In the genomic region with DNA sequence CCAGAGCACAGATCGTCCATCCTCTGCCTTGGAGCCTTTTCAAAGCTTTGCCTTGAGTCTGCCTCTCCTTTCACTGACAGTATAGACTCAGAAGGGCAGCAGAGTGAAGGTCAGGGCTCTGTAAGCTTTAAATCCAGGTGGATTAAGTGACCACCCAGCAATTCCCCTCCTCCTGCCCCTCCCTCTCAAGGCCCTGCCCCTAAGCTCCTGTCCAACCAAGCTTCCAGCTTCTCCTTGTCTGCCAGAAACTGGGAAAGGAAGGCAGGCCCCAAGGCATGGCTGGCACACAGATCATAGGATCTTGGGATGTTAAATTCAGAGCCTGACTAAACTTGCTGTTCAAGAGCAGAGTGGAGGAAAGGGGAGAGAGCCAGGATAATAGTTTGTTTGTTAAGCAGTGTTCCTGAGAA, we compare ENCODE assay signal across 10 mouse cellular contexts. TPM values are rescaled to one million over a fixed set of nuclear protein-coding genes. Genes with fewer than 3 reads are reported as not detected.
DNase-seq lines count a peak whose midpoint lies in the region; ATAC-seq and TF ChIP-seq lines count a peak whose summit lies in the region.
"Had no signal": no experiment of that assay in that cellular context is flagged by ENCODE, and none has a peak within 500 bp of the region (broad histone marks: within the 10 kb centered on the region; RNA-seq: fewer than 3 reads in every experiment).

No protein-coding gene starts in this region.

- no peak for ATAC-seq in forebrain, embryonic 13.5 days
- ATAC-seq in forebrain, embryonic 12.5 days (ENCODE audit: low FRiP score): no peak
- no peak for ATAC-seq in neural tube, embryonic 11.5 days (ENCODE audit: insufficient read depth, low FRiP score, low TSS enrichment)

- no peak overlapping the region for H3K4me3 ChIP-seq in forebrain, embryonic 13.5 days
- no peak overlapping the region for H3K4me3 ChIP-seq in forebrain, embryonic 12.5 days (replicated peaks)
- no peak overlapping the region for H3K4me3 ChIP-seq in neural tube, embryonic 11.5 days (ENCODE audit: low read depth, low read length)
- no peak overlapping the region for H3K4me3 ChIP-seq in left cerebral cortex, adult 2 months
- H3K4me3 ChIP-seq: hindbrain, embryonic 15.5 days had no signal

- no peaks in the 10 kb centered on the region for H3K36me3 ChIP-seq in forebrain, embryonic 13.5 days (ENCODE audit: poor library complexity, severe bottlenecking)
- H3K36me3 ChIP-seq in forebrain, embryonic 12.5 days (replicated peaks): no peaks in the 10 kb centered on the region
- H3K36me3 ChIP-seq in neural tube, embryonic 11.5 days (ENCODE audit: control insufficient read depth, insufficient read depth, low read length): no peaks in the 10 kb centered on the region
- H3K36me3 ChIP-seq: hindbrain, embryonic 15.5 days had no signal

- H3K27me3 ChIP-seq in forebrain, embryonic 13.5 days: peaks cover 47% of the 10 kb centered on the region
- peaks cover 57% of the 10 kb centered on the region for H3K27me3 ChIP-seq in forebrain, embryonic 12.5 days
- H3K27me3 ChIP-seq in neural tube, embryonic 11.5 days (ENCODE audit: control insufficient read depth, insufficient read depth, low read length): peaks cover 23% of the 10 kb centered on the region

- peaks cover 8% of the 10 kb centered on the region for H3K4me1 ChIP-seq in forebrain, embryonic 13.5 days
- H3K4me1 ChIP-seq in forebrain, embryonic 12.5 days: peaks cover 7% of the 10 kb centered on the region
- H3K4me1 ChIP-seq in neural tube, embryonic 11.5 days (ENCODE audit: control insufficient read depth, insufficient read depth, low read length): peaks cover 3% of the 10 kb centered on the region; the same call in 1 of the 2 replicates

- 5% methylated on average over 1 of the region's 1 CpGs for WGBS in forebrain, embryonic 13.5 days
- 6% methylated on average over 1 of the region's 1 CpGs for WGBS in forebrain, embryonic 12.5 days
- 29% methylated on average over 1 of the region's 1 CpGs for WGBS in neural tube, embryonic 11.5 days

- no peak for TF ChIP-seq CTCF in left cerebral cortex, adult 2 months (IDR thresholded peaks at IDR 0.05)

- H3K9me3 ChIP-seq in forebrain, embryonic 13.5 days (replicated peaks): no peaks in the 10 kb centered on the region
- H3K9me3 ChIP-seq in forebrain, embryonic 12.5 days: no peaks in the 10 kb centered on the region
- H3K9me3 ChIP-seq in neural tube, embryonic 11.5 days (ENCODE audit: control insufficient read depth, low read length): no peaks in the 10 kb centered on the region
- H3K9me3 ChIP-seq: hindbrain, embryonic 15.5 days had no signal

- H3K4me2 ChIP-seq in forebrain, embryonic 13.5 days: no peak overlapping the region
- H3K4me2 ChIP-seq in forebrain, embryonic 12.5 days: no peak overlapping the region
- H3K4me2 ChIP-seq in neural tube, embryonic 11.5 days (ENCODE audit: low read depth): no peak overlapping the region
- H3K4me2 ChIP-seq: hindbrain, embryonic 15.5 days had no signal

- H3K9ac ChIP-seq in forebrain, embryonic 13.5 days: peak overlapping the region; percentile 18; the same call in 1 of the 2 replicates
- H3K9ac ChIP-seq in forebrain, embryonic 12.5 days: no peak overlapping the region
- H3K9ac ChIP-seq in neural tube, embryonic 11.5 days (ENCODE audit: low read length): peak overlapping the region; percentile 22; the same call in 1 of the 2 replicates
- H3K9ac ChIP-seq: hindbrain, embryonic 15.5 days had no signal

- intact Hi-C loops in left cerebral cortex, adult 2 months (cut with DNase I): no loop called here

- no peak for DNase-seq in neural tube, embryonic 11.5 days (ENCODE audit: low spot score)
- no peak for DNase-seq in neural tube, embryonic 10.5 days (ENCODE audit: extremely low spot score, low spot score)
- peak; percentile 56 for DNase-seq in kidney, adult 18-20 months
- DNase-seq in retina, postnatal 1 day: peak; percentile 69
- DNase-seq in frontal cortex, adult 2 months (ENCODE audit: extremely low spot score in 1 of 2, low spot score in 1 of 2): no peak
- DNase-seq in left cerebral cortex, adult 2 months (ENCODE audit: extremely low spot score in 1 of 2, low spot score in 2 of 2): no peak

- no peak overlapping the region for H3K27ac ChIP-seq in forebrain, embryonic 13.5 days
- no peak overlapping the region for H3K27ac ChIP-seq in forebrain, embryonic 12.5 days
- H3K27ac ChIP-seq in neural tube, embryonic 11.5 days (ENCODE audit: low read depth, low read length): no peak overlapping the region
- H3K27ac ChIP-seq in left cerebral cortex, adult 2 months: no peak overlapping the region
- H3K27ac ChIP-seq: hindbrain, embryonic 15.5 days had no signal

RNA-seq across cellular contexts. Expression of a gene that starts 5.1 kb away (rescaled TPM):
- polyA plus RNA-seq in forebrain, embryonic 13.5 days (2015; fragmentation: Nextera tagmentation; extraction: Ambion mirVana): not detected in 2 replicates
- not detected in 2 replicates for polyA plus RNA-seq in forebrain, embryonic 12.5 days (2016; fragmentation: Nextera tagmentation; extraction: Ambion mirVana)
- polyA plus RNA-seq in neural tube, embryonic 11.5 days (2014; fragmentation: Nextera tagmentation; extraction: Ambion mirVana): not detected in 2 replicates
- 0.20 TPM in 1 of 2 replicates, not detected in the other for polyA plus RNA-seq in frontal cortex, adult 2 months (2012; rRNA removed)
- total RNA-seq in left cerebral cortex, adult 2 months (2021): not detected
- total RNA-seq: left cerebral cortex, postnatal 14 days had no signal
- polyA plus RNA-seq: hindbrain, embryonic 15.5 days had no signal

RNA-seq across cellular contexts. Expression of a gene that starts 5.6 kb away (rescaled TPM):
- polyA plus RNA-seq in forebrain, embryonic 13.5 days (2015; fragmentation: Nextera tagmentation; extraction: Ambion mirVana): 0.10 and 0.12 TPM in 2 replicates
- 0.11 and 0.21 TPM in 2 replicates for polyA plus RNA-seq in forebrain, embryonic 12.5 days (2016; fragmentation: Nextera tagmentation; extraction: Ambion mirVana)
- 0.13 and 0.37 TPM in 2 replicates for polyA plus RNA-seq in neural tube, embryonic 11.5 days (2014; fragmentation: Nextera tagmentation; extraction: Ambion mirVana)
- 10.9 and 13.4 TPM in 2 replicates for polyA plus RNA-seq in frontal cortex, adult 2 months (2012; rRNA removed)
- 10 to 100 TPM; 18.8 to 22.1 TPM for total RNA-seq in left cerebral cortex, adult 2 months (2021)

RNA-seq across cellular contexts. Expression of a gene that starts 7.3 kb away (rescaled TPM):
- polyA plus RNA-seq in forebrain, embryonic 13.5 days (2015; fragmentation: Nextera tagmentation; extraction: Ambion mirVana): 1.5 and 1.6 TPM in 2 replicates
- 2.0 and 2.3 TPM in 2 replicates for polyA plus RNA-seq in forebrain, embryonic 12.5 days (2016; fragmentation: Nextera tagmentation; extraction: Ambion mirVana)
- polyA plus RNA-seq in neural tube, embryonic 11.5 days (2014; fragmentation: Nextera tagmentation; extraction: Ambion mirVana): 1.1 and 1.9 TPM in 2 replicates
- polyA plus RNA-seq in frontal cortex, adult 2 months (2012; rRNA removed): 13.8 and 14.6 TPM in 2 replicates
- 10 to 100 TPM; 14.5 to 17.2 TPM for total RNA-seq in left cerebral cortex, adult 2 months (2021)

RNA-seq across cellular contexts. Expression of a gene that starts 7.9 kb away (rescaled TPM):
- 1.00 and 1.3 TPM in 2 replicates for polyA plus RNA-seq in forebrain, embryonic 13.5 days (2015; fragmentation: Nextera tagmentation; extraction: Ambion mirVana)
- polyA plus RNA-seq in forebrain, embryonic 12.5 days (2016; fragmentation: Nextera tagmentation; extraction: Ambion mirVana): 1.2 and 1.3 TPM in 2 replicates
- 1.8 and 2.0 TPM in 2 replicates for polyA plus RNA-seq in neural tube, embryonic 11.5 days (2014; fragmentation: Nextera tagmentation; extraction: Ambion mirVana)
- polyA plus RNA-seq in frontal cortex, adult 2 months (2012; rRNA removed): 0.40 and 0.74 TPM in 2 replicates
- total RNA-seq in left cerebral cortex, adult 2 months (2021): under 1 TPM; 0.34 to 0.42 TPM

RNA-seq across cellular contexts. Expression of a gene that starts 17.0 kb away (rescaled TPM):
- 203 and 213 TPM in 2 replicates for polyA plus RNA-seq in forebrain, embryonic 13.5 days (2015; fragmentation: Nextera tagmentation; extraction: Ambion mirVana)
- 226 and 238 TPM in 2 replicates for polyA plus RNA-seq in forebrain, embryonic 12.5 days (2016; fragmentation: Nextera tagmentation; extraction: Ambion mirVana)
- 209 and 211 TPM in 2 replicates for polyA plus RNA-seq in neural tube, embryonic 11.5 days (2014; fragmentation: Nextera tagmentation; extraction: Ambion mirVana)
- polyA plus RNA-seq in frontal cortex, adult 2 months (2012; rRNA removed): 43.9 and 49.7 TPM in 2 replicates
- total RNA-seq in left cerebral cortex, adult 2 months (2021): 10 to 100 TPM; 15.8 to 18.4 TPM

Comparison
In these comparisons a context has a peak if more than half of its experiments do, and no peak if none do; other contexts are left out.
1. DNase-seq: peak in kidney, adult 18-20 months (single experiment) and retina, postnatal 1 day (single experiment); none in neural tube, embryonic 11.5 days (single experiment), neural tube, embryonic 10.5 days (single experiment), frontal cortex, adult 2 months (0 of 2) and left cerebral cortex, adult 2 months (0 of 2).